Mouse (Mus musculus): ENCODE measurements at regions not wholly inside any gene's neighbourhood (a gene's known extent, or its start where the extent isn't known, plus 50 kb on each side); places are given as distances from the start of the nearest gene placed in this dataset.

DNA sequence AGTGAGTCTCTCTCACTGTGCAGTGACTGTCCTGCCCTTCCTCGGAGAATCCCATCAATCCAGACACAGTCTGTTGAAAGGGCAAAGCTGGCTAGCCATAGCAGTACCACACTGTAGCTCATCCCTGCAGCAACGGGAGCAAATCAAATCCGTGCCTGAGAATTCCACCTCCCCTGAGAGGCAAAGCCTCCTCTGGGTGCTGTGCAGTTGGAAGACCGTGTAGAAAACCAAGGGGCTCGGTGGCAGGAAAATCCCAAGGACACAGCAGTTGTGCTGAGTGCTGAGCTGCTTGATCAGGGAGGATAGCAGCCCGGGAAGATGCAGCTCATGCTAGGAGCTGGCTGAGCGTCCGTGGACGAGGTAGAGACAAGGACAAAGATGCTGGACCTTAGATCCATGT lies 418.7 kb upstream of the Trpc7 start:
- H3K4me3 ChIP-seq, result no peak overlapping the region
- H3K36me3 ChIP-seq (replicated peaks), result no peaks in the 10 kb centered on the region
- peaks cover 40% of the 10 kb centered on the region for H3K4me1 ChIP-seq
- peak; percentile 12 for DNase-seq (ENCODE audit: extremely low spot score, low spot score)
- H3K27ac ChIP-seq, result 0 out of 2 replicates have a peak overlapping the region, but pooled peaks have one; percentile 20
- 39% methylated on average over 9 of the region's 9 CpGs for WGBS
- H3K9me3 ChIP-seq, result no peaks in the 10 kb centered on the region
- H3K27me3 ChIP-seq (ENCODE audit: poor library complexity, severe bottlenecking), result peaks cover 12% of the 10 kb centered on the region; the same call in 1 of the 2 replicates

DNA sequence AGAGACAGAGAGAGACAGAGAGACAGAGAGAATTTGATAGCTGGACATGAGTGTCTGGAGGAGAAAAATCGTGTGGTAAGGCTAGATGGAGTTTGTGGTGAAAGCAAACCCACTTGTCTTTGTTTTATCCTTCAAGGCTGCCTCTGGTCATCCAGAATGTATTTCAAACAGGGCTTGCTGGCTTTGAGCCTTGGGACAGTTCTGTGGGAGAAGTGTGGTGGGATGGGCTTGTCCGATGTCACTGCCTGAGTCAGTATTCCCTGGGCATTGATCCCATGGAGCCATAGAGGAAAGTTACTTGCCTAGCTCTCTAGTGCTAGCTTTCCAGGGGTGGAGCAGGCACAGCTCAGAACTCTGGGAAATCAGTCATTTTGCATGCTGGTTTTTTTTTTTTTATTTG lies 417.9 kb upstream of the Trpc7 start:
- peak; percentile 8 for DNase-seq (ENCODE audit: extremely low spot score, low spot score)
- Histone ChIP-seq H3K4me1 (peaks cover 37% of the 10 kb centered on the region), H3K36me3 (replicated peaks) (no peaks in the 10 kb centered on the region), H3K27ac (no peak overlapping the region), H3K9me3 (no peaks in the 10 kb centered on the region), H3K27me3 (ENCODE audit: poor library complexity, severe bottlenecking) (peaks cover 12% of the 10 kb centered on the region; the same call in 1 of the 2 replicates), H3K4me3 (no peak overlapping the region)
- WGBS, result 71% methylated on average over 2 of the region's 2 CpGs

DNA sequence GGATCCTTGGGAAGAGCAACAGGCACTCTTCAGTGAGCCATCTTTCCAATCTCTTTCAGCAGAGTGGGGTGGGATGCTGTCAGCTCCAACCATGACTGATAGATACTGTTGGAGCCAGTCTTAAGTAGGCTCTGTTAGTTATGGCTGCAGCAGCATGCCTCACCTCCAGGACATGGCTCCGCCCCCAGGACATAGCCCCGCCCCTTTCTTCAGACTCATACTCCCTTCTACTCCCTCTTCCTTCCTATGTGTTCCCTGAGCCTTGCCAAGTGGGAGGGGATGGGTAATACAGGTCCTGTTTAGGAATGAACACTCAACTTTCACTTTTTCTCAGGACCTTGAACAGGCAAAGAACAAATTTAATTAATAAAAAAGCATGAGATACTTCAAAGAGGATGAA lies 415.4 kb upstream of the Trpc7 start:
- H3K27ac ChIP-seq, result no peak overlapping the region
- WGBS, result 59% methylated on average over 2 of the region's 2 CpGs
- peaks cover 35% of the 10 kb centered on the region for H3K4me1 ChIP-seq
- no peak for DNase-seq (ENCODE audit: extremely low spot score, low spot score)
- H3K9me3 ChIP-seq, result no peaks in the 10 kb centered on the region
- H3K4me3 ChIP-seq, result no peak overlapping the region
- H3K27me3 ChIP-seq (ENCODE audit: poor library complexity, severe bottlenecking), result peaks cover 12% of the 10 kb centered on the region; the same call in 1 of the 2 replicates
- no peaks in the 10 kb centered on the region for H3K36me3 ChIP-seq (replicated peaks)

DNA sequence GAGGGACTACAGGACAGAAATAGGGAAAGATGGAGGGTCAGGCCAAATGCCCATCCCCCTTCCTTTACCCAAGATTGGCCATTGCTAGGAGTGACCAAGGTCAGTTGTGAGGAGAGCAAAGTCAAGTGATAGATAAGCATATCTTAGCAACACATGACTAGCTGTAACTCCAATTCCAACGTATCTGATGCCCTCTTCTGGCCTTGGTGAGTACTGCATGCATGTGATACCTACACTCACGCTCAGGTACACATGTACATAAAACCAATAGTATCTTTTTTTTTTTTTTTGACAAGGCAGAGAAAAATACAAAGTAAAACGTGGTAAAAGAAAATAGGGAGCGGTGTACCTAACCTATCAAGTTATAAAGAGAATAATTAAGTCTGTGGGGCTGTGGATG lies 413.8 kb upstream of the Trpc7 start:
- Histone ChIP-seq H3K27ac (no peak overlapping the region), H3K36me3 (replicated peaks) (no peaks in the 10 kb centered on the region), H3K27me3 (ENCODE audit: poor library complexity, severe bottlenecking) (peaks cover 4% of the 10 kb centered on the region; the same call in 1 of the 2 replicates), H3K9me3 (no peaks in the 10 kb centered on the region), H3K4me1 (peaks cover 24% of the 10 kb centered on the region), H3K4me3 (no peak overlapping the region)
- DNase-seq (ENCODE audit: extremely low spot score, low spot score), result no peak
- 88% methylated on average over 4 of the region's 4 CpGs for WGBS

DNA sequence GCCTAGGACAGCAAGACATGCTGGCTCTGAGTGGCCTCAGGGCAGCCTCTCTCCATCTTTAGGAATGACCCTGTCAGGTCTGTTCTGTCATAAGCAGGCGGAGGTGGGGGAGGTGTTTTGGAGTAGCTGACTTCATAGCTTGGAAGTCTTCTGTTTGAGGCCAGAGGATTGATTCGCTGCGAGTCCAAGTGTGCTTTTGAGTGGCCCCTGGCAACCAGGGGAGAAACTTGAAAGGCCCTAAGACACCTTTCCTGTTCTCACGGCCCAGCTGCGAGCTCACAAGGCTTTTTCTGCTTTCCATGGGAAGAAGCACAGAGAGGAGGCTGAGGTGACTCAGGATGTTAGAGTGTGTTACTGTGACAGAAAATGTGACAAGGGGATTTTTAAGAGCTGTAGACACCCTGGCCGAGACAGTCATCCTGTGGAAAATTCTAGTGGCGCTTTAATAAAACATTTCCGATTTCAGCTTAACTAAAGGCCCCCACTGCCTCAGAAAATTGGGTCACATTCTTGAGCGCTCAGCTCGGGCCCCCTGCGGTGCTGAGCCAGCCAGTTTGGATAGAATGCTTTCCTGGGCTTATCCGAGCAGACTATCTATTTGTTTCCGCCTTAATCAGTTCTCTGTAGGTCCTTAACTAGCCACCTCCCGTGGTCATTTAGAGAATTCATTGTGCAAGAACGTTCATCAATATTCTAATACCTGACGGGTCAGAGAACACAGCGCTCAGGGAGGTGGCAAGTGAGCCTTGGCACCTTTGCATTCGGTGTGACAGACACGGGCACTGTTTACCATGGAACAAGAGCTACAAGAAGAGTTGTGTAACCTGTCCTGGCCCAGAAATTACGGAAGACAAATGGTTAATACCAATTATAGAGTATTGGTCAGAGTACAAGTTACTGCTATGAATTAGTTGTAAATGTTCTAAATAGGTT lies 412.4 kb upstream of the Trpc7 start:
- 11% methylated on average over 20 of the region's 20 CpGs for WGBS
- peak; percentile 24 for DNase-seq (ENCODE audit: extremely low spot score, low spot score)
- no peaks in the 10 kb centered on the region for H3K27me3 ChIP-seq (ENCODE audit: poor library complexity, severe bottlenecking)
- H3K4me1 ChIP-seq, result peaks cover 14% of the 10 kb centered on the region
- 0 out of 2 replicates have a peak overlapping the region, but pooled peaks have one; percentile 12 for H3K4me3 ChIP-seq
- no peaks in the 10 kb centered on the region for H3K36me3 ChIP-seq (replicated peaks)
- no peaks in the 10 kb centered on the region for H3K9me3 ChIP-seq
- H3K27ac ChIP-seq, result peak overlapping the region; percentile 48; the same call in 1 of the 2 replicates

DNA sequence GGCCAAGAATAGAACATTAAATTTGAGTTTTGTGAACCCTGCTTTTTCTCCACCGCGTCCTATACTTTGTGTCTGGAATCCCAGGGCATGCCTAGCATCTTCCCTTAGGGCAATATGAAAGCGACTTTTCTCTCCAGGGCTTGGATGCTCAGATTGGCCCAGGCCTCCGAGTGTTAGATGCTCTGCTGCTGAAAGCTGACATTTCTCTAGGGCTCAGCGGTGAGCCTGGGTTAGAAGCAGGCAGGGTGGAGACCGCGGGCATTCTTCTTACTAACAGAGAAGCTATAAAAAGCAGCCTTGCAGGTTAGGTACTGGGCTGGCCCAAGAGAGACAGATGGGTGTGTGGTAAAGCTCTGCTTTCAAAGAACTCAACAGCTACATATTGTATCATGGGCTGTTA lies 409.8 kb upstream of the Trpc7 start:
- peaks cover 14% of the 10 kb centered on the region for H3K4me1 ChIP-seq
- H3K27ac ChIP-seq, result no peak overlapping the region
- DNase-seq (ENCODE audit: extremely low spot score, low spot score), result no peak

DNA sequence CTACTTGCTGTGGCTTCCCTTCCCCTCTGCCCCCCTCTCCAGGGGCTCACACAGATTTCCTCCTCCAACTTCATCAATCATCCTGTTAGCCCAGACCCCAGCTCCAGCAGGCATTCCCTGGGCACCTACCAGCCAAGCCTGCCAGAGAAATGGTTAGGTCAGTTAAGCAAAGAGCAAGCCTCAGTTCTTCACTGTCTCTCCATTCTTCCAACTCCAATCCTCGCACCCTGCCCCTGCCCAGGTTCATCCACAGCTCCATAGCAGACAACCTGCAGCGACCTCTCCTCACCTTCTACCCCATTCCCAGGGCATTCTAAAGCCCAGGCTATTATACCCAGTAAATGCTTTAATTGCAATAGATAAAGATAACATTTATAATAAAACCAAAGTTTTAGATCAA lies 408.0 kb upstream of the Trpc7 start:
- H3K27ac ChIP-seq, result no peak overlapping the region
- no peaks in the 10 kb centered on the region for H3K27me3 ChIP-seq (ENCODE audit: poor library complexity, severe bottlenecking)
- WGBS, result 77% methylated on average over 2 of the region's 2 CpGs
- DNase-seq (ENCODE audit: extremely low spot score, low spot score), result no peak
- H3K36me3 ChIP-seq (replicated peaks), result no peaks in the 10 kb centered on the region
- no peaks in the 10 kb centered on the region for H3K9me3 ChIP-seq
- H3K4me3 ChIP-seq, result no peak overlapping the region
- peaks cover 13% of the 10 kb centered on the region for H3K4me1 ChIP-seq

More for the DNA sequence above, 409.8 kb upstream of the Trpc7 start:
- H3K4me3 ChIP-seq, result no peak overlapping the region
- no peaks in the 10 kb centered on the region for H3K27me3 ChIP-seq (ENCODE audit: poor library complexity, severe bottlenecking)
- no peaks in the 10 kb centered on the region for H3K9me3 ChIP-seq
- 90% methylated on average over 7 of the region's 7 CpGs for WGBS
- H3K36me3 ChIP-seq (replicated peaks), result no peaks in the 10 kb centered on the region

DNA sequence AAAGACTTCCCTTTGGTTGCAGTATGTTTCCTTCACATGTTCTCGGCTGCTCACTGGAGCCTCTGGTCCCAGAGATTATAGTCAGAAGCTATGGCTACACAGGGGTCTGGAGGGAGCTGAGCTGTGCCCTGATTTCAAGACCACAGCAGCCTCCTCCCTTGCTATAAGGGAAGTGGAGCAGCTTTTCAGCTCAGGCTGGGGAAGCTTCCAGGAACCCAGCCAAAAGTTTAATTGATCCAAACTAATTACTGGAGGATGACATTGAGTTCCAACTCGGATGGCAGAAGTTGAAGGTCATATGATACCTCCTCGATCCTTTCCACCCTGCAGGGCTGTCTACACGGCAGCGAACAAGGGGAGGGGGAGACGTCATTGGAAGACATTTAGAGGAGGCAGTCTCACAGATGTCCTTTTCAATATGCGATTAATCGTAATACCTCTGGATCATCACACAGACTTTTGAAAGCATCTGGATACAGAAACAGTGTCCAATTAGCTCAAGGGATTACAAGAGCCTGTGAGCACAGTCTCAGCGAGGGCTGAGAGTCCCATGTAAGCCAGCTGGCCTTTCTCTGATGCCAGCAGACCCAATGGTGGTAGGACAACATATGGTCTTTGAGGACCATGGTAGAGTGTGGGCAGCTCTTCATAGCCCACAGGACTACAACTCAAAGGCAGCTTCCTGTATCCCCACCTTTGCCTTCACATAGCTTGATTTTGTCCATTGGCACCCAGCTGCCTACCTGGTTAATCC lies 396.1 kb upstream of the Trpc7 start:
- Histone ChIP-seq H3K27ac (no peak overlapping the region), H3K4me3 (no peak overlapping the region), H3K27me3 (ENCODE audit: poor library complexity, severe bottlenecking) (no peaks in the 10 kb centered on the region), H3K9me3 (no peaks in the 10 kb centered on the region), H3K36me3 (replicated peaks) (no peaks in the 10 kb centered on the region), H3K4me1 (no peaks in the 10 kb centered on the region)
- no peak for DNase-seq (ENCODE audit: extremely low spot score, low spot score)
- WGBS, result 89% methylated on average over 9 of the region's 9 CpGs

DNA sequence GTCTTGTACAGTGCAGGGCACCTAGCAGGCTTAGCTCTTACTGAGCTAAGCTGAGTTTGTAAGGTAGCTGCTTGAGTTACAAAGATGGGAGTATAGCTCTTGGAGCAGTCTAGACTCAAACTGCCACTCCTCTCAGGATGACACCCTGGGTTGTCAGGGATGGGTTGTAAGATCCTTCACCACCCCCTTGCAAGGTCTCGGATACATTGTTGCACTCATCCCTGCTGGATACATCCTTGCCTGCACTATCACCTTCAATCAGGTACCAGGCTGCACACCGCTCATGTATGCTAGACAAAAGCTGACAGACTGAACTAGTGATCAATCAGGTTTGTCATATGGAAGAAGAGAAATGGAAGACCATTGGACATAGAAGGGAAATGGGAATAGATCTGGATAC lies 390.4 kb upstream of the Trpc7 start:
- Histone ChIP-seq H3K4me1 (peaks cover 11% of the 10 kb centered on the region), H3K36me3 (replicated peaks) (no peaks in the 10 kb centered on the region), H3K27me3 (ENCODE audit: poor library complexity, severe bottlenecking) (peaks cover 16% of the 10 kb centered on the region), H3K4me3 (no peak overlapping the region), H3K27ac (no peak overlapping the region), H3K9me3 (no peaks in the 10 kb centered on the region)
- DNase-seq (ENCODE audit: extremely low spot score, low spot score), result peak; percentile 12
- 91% methylated on average over 2 of the region's 2 CpGs for WGBS

DNA sequence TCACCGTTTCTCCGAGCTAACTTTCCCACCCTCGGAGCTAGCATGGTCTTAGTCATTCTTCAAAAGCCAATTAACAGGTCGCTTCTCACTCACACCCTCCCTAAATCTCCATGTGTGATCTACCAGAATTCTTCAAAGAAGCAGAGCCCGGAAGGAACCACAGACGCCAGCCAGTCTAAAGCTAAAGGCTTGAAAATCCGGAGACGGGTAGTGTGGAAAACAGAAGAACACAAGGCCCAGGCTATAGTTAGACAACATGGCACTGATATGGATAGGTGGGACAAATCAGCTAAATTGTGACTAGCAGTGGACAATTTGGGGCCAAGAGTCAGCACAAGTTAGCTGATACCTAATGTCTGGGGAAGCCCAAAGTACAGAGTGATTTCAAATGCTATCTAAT lies 387.0 kb upstream of the Trpc7 start:
- Histone ChIP-seq H3K4me3 (no peak overlapping the region), H3K27me3 (ENCODE audit: poor library complexity, severe bottlenecking) (peaks cover 16% of the 10 kb centered on the region), H3K27ac (peak overlapping the region; percentile 60), H3K9me3 (no peaks in the 10 kb centered on the region), H3K36me3 (replicated peaks) (no peaks in the 10 kb centered on the region), H3K4me1 (peaks cover 11% of the 10 kb centered on the region)
- peak; percentile 13 for DNase-seq (ENCODE audit: extremely low spot score, low spot score)
- 65% methylated on average over 8 of the region's 8 CpGs for WGBS

DNA sequence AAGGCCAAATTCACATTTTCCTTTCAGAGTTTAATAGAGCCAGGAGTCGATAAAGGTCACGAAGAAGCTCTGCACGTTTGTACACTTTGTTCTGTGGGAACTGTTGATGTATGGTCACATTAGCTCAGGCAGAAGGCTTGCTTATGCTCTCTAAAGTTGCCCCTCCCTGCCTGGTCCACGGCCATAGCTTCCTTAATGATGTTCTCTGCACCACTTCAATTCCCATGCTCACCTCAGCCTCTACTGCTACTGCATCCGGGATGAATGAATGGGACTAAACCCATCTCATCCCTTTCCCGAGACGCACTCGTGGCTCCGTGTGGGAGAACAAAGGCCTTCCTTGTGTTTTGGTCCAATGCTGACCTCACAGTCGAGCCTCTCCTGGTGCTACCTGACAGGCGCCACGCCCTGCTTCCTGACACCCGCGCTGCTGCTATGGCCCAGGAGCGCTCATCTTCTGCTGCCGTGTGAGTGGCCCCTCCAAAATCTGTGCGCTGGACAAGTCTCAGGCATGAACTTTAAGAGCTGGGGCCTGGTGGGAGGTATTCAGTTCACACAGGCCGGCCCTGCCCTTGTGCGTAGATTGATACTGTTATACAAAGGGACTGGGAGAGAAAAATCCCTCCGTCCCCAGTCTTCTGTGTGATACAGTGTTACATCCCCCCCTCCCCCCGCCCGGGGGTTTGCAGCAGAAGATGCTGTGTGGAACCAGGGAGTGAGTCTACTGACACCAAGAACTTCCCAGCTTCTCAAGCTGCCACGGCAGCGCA lies 386.3 kb upstream of the Trpc7 start:
- Histone ChIP-seq H3K4me3 (no peak overlapping the region), H3K9me3 (no peaks in the 10 kb centered on the region), H3K4me1 (peaks cover 11% of the 10 kb centered on the region), H3K36me3 (replicated peaks) (no peaks in the 10 kb centered on the region), H3K27me3 (ENCODE audit: poor library complexity, severe bottlenecking) (peaks cover 16% of the 10 kb centered on the region), H3K27ac (peak overlapping the region; percentile 60)
- WGBS, result 60% methylated on average over 24 of the region's 24 CpGs
- DNase-seq (ENCODE audit: extremely low spot score, low spot score), result peak; percentile 16

DNA sequence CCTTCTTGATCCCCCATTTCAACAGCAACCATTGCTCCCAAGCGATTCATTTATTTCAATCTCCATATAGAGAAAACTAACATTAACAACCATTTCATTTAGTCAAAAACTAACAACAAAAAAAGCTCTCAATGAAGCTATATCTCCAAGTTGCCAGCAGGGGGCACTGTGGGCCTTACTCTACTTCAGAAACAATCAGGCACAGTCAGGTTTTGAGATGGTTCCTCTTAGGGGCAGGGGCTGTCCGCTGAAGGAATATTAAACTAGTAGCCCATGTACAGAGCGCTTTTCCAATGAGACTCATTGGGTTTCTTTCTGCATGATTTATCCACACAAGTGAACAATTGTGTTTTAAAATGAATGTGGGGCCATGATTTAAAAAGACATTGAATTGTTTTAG lies 385.7 kb upstream of the Trpc7 start:
- WGBS, result 29% methylated on average over 3 of the region's 3 CpGs
- Histone ChIP-seq H3K27me3 (ENCODE audit: poor library complexity, severe bottlenecking) (peaks cover 16% of the 10 kb centered on the region), H3K4me1 (peaks cover 11% of the 10 kb centered on the region), H3K4me3 (no peak overlapping the region), H3K36me3 (replicated peaks) (no peaks in the 10 kb centered on the region), H3K9me3 (no peaks in the 10 kb centered on the region), H3K27ac (no peak overlapping the region)
- peak; percentile 55 for DNase-seq (ENCODE audit: extremely low spot score, low spot score)
